Mouse (Mus musculus): ENCODE measurements around the gene Cyp4a31.
"Not testable (repeated sequence)": the region's sequence is repeated elsewhere in the genome, so short reads cannot be mapped to it uniquely, and the experiment has no call there.

Cyp4a31 gene

GRCm38 (mm10) chr4:115563401-115563800, at the start of gene Cyp4a31:
Cyp4a31 (plus strand) TSS chr4:115563649.
- DNase-seq (ENCODE audit: low spot score): no peak

GRCm38 (mm10) chr4:115513964-115514363, 49.5 kb upstream of the Cyp4a31 start:
- DNase-seq (ENCODE audit: low spot score): not testable (repeated sequence)

DNA sequence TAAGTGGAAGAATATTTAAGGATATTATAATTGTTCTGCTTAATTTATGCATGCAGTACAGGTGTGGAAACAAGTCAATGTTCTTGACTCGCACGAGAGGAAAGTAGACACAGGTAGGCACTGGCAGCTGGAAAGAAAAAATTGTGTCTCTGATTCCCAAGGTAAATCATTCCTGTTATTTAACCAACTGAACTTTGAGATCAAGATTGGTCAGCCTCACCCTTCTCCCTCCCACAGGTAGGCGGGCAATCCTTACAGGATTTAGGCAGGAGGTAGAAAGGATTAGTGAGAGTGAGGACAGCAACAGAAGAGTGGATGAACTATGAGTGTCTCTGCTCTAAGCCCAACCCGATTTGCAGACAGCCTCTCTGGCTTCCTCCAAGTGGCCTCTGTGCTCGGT, 45.4 kb upstream of the Cyp4a31 start, which contains the start of gene Cyp4a10:
Gene Cyp4a10 (plus strand): TSS at position 265 of the 400 bp plus-strand sequence.
- not testable (repeated sequence) for DNase-seq (ENCODE audit: low spot score)

DNA sequence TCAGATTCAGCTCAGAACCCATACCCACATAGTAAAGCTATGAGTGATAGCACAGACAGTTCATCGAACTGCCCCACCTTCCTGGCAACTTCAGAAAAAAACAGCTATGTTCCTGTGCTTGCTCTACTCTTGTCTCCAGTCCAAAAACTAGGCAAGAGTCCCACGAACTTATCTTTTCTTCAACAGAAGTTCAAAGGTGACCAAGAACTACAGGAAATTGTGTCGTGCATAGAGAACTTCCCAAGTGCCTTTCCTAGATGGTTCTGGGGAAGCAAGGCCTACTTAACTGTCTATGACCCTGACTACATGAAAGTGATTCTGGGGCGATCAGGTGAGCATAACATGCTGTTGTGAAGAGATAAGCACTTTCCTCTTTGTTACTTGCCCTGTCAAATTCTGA, 44.0 kb upstream of the Cyp4a31 start:
- no peak for DNase-seq (ENCODE audit: low spot score)

DNA sequence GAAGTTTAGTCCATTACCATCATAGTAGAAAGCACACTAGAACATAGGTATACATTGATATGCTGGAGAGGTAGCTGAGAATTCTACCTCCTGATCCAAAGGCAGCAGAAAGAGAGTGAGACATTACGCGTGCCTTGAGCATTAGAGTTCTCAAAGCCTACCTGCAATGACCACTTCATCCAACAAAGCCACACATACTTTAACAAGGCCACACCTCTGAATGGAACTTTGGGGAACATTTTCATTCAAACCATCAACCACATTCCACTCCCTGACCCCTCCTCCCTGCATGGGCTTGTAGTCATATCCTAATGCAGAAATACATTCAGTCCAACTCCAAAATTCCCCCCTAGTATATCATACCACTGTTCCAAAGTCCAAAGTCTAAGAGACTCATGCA, 41.7 kb upstream of the Cyp4a31 start:
- no peak for DNase-seq (ENCODE audit: low spot score)

GRCm38 (mm10) chr4:115545101-115545500, 18.3 kb upstream of the Cyp4a31 start:
- no peak for DNase-seq (ENCODE audit: low spot score)

DNA sequence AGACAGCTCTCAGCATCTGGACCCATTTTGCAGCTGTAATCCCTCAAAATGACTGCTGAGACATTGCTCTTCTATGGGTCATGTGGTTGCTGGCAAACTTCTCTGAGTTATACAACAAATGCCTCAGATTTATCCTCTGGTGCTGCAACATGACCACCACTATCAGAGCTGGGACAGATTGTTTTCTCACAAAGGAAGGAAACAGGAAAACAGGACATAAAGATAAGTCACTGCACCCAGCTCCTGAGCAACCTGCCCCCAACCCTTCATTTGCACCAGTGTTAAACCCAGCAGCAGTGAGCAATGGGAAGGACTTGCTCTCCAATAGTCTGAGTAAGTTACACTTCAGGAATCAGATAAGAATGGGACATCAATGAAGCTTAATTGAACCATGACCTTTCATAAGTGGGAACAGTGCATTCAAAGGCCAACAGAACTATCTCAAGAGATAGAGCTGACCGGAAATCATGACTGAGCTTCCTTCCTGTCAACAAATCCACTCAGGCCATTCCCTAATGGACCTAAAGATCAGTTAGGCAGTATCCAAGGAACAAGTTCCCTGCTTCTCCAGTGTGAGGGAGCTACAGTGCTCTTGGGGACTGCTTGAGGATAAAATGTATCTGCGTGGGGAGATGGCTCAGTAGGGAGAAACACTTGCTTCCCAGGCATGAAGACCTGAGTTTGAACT, 17.2 kb upstream of the Cyp4a31 start:
- DNase-seq (ENCODE audit: low spot score): no peak

DNA sequence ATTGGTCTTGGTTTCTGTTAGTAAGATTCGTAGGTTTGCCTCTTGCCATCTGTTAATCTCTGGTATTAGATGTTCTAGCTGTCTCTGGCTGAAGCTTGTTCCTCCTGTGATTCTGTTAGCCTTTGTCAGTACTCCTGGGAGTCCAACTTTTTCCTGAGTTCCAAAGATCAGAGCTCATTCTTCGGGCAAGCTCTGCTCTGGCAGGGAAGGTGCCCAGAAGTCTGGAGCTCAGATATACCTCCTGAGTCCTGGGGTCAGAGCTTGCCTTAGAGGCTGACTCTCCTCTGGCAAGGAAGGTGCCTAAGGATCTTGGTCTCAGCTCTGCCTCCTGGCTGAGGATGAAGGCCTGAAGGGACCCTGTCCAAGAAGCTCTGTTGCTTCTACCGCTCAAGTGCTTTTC, 10.7 kb upstream of the Cyp4a31 start:
- DNase-seq (ENCODE audit: low spot score): no peak

DNA sequence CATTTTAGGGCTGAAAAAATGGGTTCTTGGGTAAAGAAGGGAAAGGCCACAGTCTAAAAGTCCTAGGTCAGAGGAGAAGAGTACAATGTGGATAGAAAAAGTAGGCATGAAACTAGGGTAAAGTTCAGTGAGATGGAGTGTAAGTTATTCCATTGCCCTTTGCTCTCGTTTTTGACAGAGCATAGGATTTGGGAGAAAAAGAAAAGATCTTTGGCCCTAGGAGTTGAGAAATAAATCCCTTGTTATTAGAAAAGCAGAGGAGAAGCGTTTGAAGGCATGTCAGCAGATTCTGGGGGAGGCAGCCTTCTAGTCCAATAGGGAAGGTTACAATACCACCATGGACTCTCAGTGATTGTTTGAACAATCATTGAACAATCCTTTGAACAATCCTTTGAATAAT, 7.9 kb upstream of the Cyp4a31 start:
- no peak for DNase-seq (ENCODE audit: low spot score)

GRCm38 (mm10) chr4:115557861-115558561, 5.4 kb upstream of the Cyp4a31 start:
- DNase-seq (ENCODE audit: low spot score): no peak

- DNase-seq (ENCODE audit: low spot score): not testable (repeated sequence)
These were observed 2.2 kb upstream of the Cyp4a31 start for GRCm38 (mm10) chr4:115561236-115561635.

- not testable (repeated sequence) for DNase-seq (ENCODE audit: low spot score)
These were observed 1.2 kb downstream of the Cyp4a31 start for GRCm38 (mm10) chr4:115564469-115565225.

- no peak for DNase-seq (ENCODE audit: low spot score)
These were observed 11.8 kb downstream of the Cyp4a31 start for GRCm38 (mm10) chr4:115575255-115575654.

GRCm38 (mm10) chr4:115575776-115576175, 12.3 kb downstream of the Cyp4a31 start:
- no peak for DNase-seq (ENCODE audit: low spot score)

- DNase-seq (ENCODE audit: low spot score): peak; percentile 41
These were observed 19.6 kb downstream of the Cyp4a31 start for GRCm38 (mm10) chr4:115583036-115583435.

DNA sequence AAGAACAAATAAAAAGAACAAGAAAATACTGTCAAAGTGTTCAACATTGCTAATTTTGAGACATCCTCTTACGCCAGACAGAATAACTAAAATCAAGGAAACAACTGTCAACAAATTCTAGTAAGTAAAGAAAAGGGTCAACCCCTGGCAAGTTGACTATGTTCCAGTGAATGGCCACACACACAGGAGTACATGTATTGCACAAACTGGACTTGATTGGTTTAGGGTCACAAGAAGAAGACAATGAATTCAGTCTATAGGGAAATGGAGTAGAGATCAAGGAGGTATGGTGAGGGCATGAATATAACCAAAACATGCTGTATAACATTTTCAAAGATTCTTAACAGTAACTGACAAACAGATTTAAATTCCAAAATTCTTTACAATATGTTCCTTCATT, 32.9 kb downstream of the Cyp4a31 start:
- no peak for DNase-seq (ENCODE audit: low spot score)

DNA sequence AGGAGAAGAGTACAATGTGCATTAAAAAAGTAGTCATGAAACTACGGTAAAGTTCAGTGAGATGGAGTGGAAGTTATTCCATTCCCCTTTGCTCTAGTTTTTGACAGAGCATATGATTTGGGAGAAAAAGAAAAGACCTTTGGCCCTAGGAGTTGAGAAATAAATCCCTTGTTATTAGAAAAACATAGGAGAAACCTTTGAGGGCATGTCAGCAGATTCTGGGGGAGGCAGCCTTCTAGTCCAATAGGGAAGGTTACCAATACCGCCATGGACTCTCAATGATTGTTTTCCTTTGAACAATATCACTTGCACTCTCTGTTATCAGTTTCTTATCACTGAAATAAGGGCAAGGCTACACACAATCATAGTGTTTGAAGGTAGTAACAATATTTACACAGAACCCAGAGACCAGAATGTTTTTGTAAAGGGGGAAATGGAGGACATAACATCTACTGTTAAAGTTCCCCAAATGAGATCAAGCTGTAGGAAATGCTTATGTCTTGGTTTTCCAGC, 33.4 kb downstream of the Cyp4a31 start:
- no peak for DNase-seq (ENCODE audit: low spot score)

DNA sequence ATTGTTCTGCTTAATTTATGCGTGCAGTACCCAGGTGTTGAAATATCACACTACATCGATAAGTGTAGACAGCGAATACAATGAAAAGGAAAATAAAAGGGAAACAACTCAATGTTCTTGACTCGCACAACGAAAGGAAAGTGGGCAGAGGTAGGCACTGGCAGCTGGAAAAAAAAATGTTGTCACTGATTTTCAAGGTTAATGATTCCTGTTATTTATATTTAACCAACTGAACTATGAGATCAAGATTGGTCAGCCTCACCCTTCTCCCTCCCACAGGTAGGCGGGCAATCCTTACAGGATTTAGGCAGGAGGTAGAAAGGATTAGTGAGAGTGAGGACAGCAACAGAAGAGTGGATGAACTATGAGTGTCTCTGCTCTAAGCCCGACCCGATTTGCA, 37.2 kb downstream of the Cyp4a31 start, which contains the start of gene Cyp4a32:
Gene Cyp4a32 (plus strand): TSS at position 359 of the 400 bp plus-strand sequence.
- not testable (repeated sequence) for DNase-seq (ENCODE audit: low spot score)

- DNase-seq (ENCODE audit: low spot score): no peak
These were observed 50.6 kb downstream of the Cyp4a31 start for GRCm38 (mm10) chr4:115614005-115614404.

- DNase-seq (ENCODE audit: low spot score): not testable (repeated sequence)
These were observed 62.1 kb downstream of the Cyp4a31 start for GRCm38 (mm10) chr4:115625560-115625959.
